In the genomic region with DNA sequence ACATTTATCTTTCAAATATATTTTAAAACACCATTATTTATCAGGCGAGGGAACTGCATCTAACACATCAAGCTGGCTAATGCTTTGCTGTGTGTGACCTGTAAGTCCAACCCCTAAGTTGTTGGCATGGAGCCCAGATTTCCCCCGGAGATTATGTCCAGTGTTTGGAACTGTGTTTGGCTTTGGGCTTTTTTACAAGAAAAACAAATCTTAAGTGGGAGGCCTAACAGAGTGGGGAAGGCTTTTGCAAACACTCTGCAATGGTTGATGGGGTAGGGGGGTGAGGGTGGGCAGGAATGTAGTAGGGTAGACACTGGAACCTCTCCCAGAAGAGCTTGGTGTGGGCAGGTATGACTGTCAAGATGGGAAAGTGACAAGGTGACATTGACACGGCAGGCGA, we compare ENCODE assay signal across 8 mouse cellular contexts.
DNase-seq lines count a peak whose midpoint lies in the region; ATAC-seq lines count a peak whose summit lies in the region.

No protein-coding gene starts in this region.

- no peak overlapping the region for H3K4me2 ChIP-seq in hindbrain, embryonic 13.5 days
- H3K4me2 ChIP-seq in lung, embryonic 16.5 days (ENCODE audit: low read depth, low read length) = no peak overlapping the region
- H3K4me2 ChIP-seq in heart, embryonic 12.5 days = no peak overlapping the region

- DNase-seq in heart, postnatal 4 days = peak; percentile 12
- DNase-seq in heart, adult 8-10 months (ENCODE audit: low spot score) = no peak
- peak; percentile 23 to 58 for DNase-seq in adrenal gland, postnatal 36 days
- DNase-seq in c-Kit-positive CD71-positive TER-119-positive erythroid progenitor cells, embryonic 14.5 days (ENCODE audit: low spot score) = no peak

- H3K27ac ChIP-seq in hindbrain, embryonic 13.5 days = peak overlapping the region; percentile 61
- no peak overlapping the region for H3K27ac ChIP-seq in lung, embryonic 16.5 days (ENCODE audit: low read length)
- H3K27ac ChIP-seq in heart, embryonic 12.5 days (ENCODE audit: poor library complexity, severe bottlenecking) = no peak overlapping the region

- no peak for ATAC-seq in hindbrain, embryonic 13.5 days (ENCODE audit: low FRiP score)
- peak; percentile 78 for ATAC-seq in lung, embryonic 16.5 days (ENCODE audit: low read depth)
- no peak for ATAC-seq in megakaryocyte, adult 5-6 weeks (ENCODE audit: poor library complexity, severe bottlenecking)
- ATAC-seq in heart, embryonic 12.5 days (ENCODE audit: insufficient number of reproducible peaks, low FRiP score) = no peak

- no peaks in the 10 kb centered on the region for H3K9me3 ChIP-seq in hindbrain, embryonic 13.5 days
- no peaks in the 10 kb centered on the region for H3K9me3 ChIP-seq in lung, embryonic 16.5 days (ENCODE audit: control insufficient read depth, low read length)
- H3K9me3 ChIP-seq in heart, embryonic 12.5 days (replicated peaks) = no peaks in the 10 kb centered on the region

- 50% methylated on average over 4 of the region's 4 CpGs for WGBS in hindbrain, embryonic 13.5 days
- 12% methylated on average over 4 of the region's 4 CpGs for WGBS in lung, embryonic 16.5 days
- 44% methylated on average over 4 of the region's 4 CpGs for WGBS in heart, embryonic 12.5 days

- H3K4me3 ChIP-seq in hindbrain, embryonic 13.5 days = no peak overlapping the region
- H3K4me3 ChIP-seq in lung, embryonic 16.5 days (ENCODE audit: low read length) = no peak overlapping the region
- H3K4me3 ChIP-seq in heart, embryonic 12.5 days = no peak overlapping the region

- peaks cover 38% of the 10 kb centered on the region for H3K4me1 ChIP-seq in hindbrain, embryonic 13.5 days (replicated peaks)
- H3K4me1 ChIP-seq in lung, embryonic 16.5 days (replicated peaks; ENCODE audit: control insufficient read depth, insufficient read depth, low read length) = peaks cover 9% of the 10 kb centered on the region
- peaks cover 6% of the 10 kb centered on the region; the same call in 1 of the 2 replicates for H3K4me1 ChIP-seq in heart, embryonic 12.5 days (replicated peaks)

- peaks cover 70% of the 10 kb centered on the region for H3K36me3 ChIP-seq in hindbrain, embryonic 13.5 days
- H3K36me3 ChIP-seq in lung, embryonic 16.5 days (ENCODE audit: control insufficient read depth, insufficient read depth, low read length) = no peaks in the 10 kb centered on the region; the same call in 1 of the 2 replicates
- peaks cover 4% of the 10 kb centered on the region; the same call in 1 of the 2 replicates for H3K36me3 ChIP-seq in heart, embryonic 12.5 days

- H3K9ac ChIP-seq in hindbrain, embryonic 13.5 days = no peak overlapping the region
- H3K9ac ChIP-seq in lung, embryonic 16.5 days (ENCODE audit: low read length) = no peak overlapping the region
- H3K9ac ChIP-seq in heart, embryonic 12.5 days = no peak overlapping the region

- H3K27me3 ChIP-seq in hindbrain, embryonic 13.5 days = no peaks in the 10 kb centered on the region
- no peaks in the 10 kb centered on the region for H3K27me3 ChIP-seq in lung, embryonic 16.5 days (ENCODE audit: control insufficient read depth, insufficient read depth, low read depth, low read length)
- no peaks in the 10 kb centered on the region for H3K27me3 ChIP-seq in heart, embryonic 12.5 days (replicated peaks)

Comparison
In these comparisons a context has a peak if more than half of its experiments do, and no peak if none do; other contexts are left out.
1. DNase-seq: peak in heart, postnatal 4 days (single experiment) and adrenal gland, postnatal 36 days (2 of 2); none in heart, adult 8-10 months (single experiment) and c-Kit-positive CD71-positive TER-119-positive erythroid progenitor cells, embryonic 14.5 days (single experiment).